ENCODE assay signal across 8 mouse cellular contexts in genomic region chr19:6306137-6306551, GRCm38 (mm10). TPM values are rescaled to one million over a fixed set of nuclear protein-coding genes. Genes with fewer than 3 reads are reported as not detected.
DNase-seq lines count a peak whose midpoint lies in the region; ATAC-seq and TF ChIP-seq lines count a peak whose summit lies in the region.

TSS of gene Cdc42bpg (plus strand) at chr19:6306456.

- H3K4me3 ChIP-seq in gastrocnemius, adult 2 months: peak within 1 kb of the TSS; percentile 90
- H3K4me3 ChIP-seq in hindbrain, embryonic 14.5 days (replicated peaks; ENCODE audit: low read length): peak within 1 kb of the TSS; percentile 49
- H3K4me3 ChIP-seq in liver, adult 2 months (ENCODE audit: insufficient read depth, low read depth, low read length): peak within 1 kb of the TSS; percentile 66
- H3K4me3 ChIP-seq in midbrain, postnatal 0 days (ENCODE audit: low read depth, low read length): peak within 1 kb of the TSS; percentile 45

- H3K27ac ChIP-seq in gastrocnemius, adult 2 months: peak within 1 kb of the TSS; percentile 92
- no peak within 1 kb of the TSS for H3K27ac ChIP-seq in hindbrain, embryonic 14.5 days
- peak within 1 kb of the TSS; percentile 48 for H3K27ac ChIP-seq in liver, adult 2 months (replicated peaks; ENCODE audit: insufficient read depth, low read depth, low read length)
- no peak within 1 kb of the TSS for H3K27ac ChIP-seq in midbrain, postnatal 0 days (ENCODE audit: low read depth, low read length)

- peak within 1 kb of the TSS; percentile 63 for H3K4me2 ChIP-seq in hindbrain, embryonic 14.5 days (replicated peaks)
- peak within 1 kb of the TSS; percentile 59 for H3K4me2 ChIP-seq in midbrain, postnatal 0 days (ENCODE audit: low read depth, low read length, poor library complexity, severe bottlenecking)

- H3K9ac ChIP-seq in hindbrain, embryonic 14.5 days: peak within 1 kb of the TSS; percentile 37
- H3K9ac ChIP-seq in liver, adult 2 months (ENCODE audit: low read depth, low read length): peak within 1 kb of the TSS; percentile 89
- H3K9ac ChIP-seq in midbrain, postnatal 0 days (replicated peaks; ENCODE audit: low read length, poor library complexity, severe bottlenecking): peak within 1 kb of the TSS; percentile 62

- under 1% methylated on average over 35 of the region's 38 CpGs for WGBS in hindbrain, embryonic 14.5 days
- 3% methylated on average over 36 of the region's 38 CpGs for WGBS in liver, adult 2 months
- WGBS in midbrain, postnatal 0 days: under 1% methylated on average over 33 of the region's 38 CpGs

- intact Hi-C loops in gastrocnemius, adult 2 months (cut with DNase I): loop anchor here (2.0 kb wide), 1 partner anchor 25 kb away; no protein-coding TSS in a partner anchor

- no peaks in the 10 kb centered on the region for H3K9me3 ChIP-seq in hindbrain, embryonic 14.5 days (ENCODE audit: control insufficient read depth, low read length)
- no peaks in the 10 kb centered on the region for H3K9me3 ChIP-seq in midbrain, postnatal 0 days (ENCODE audit: low read length)

- TF ChIP-seq CTCF in gastrocnemius, adult 2 months (IDR thresholded peaks at IDR 0.05): no peak
- TF ChIP-seq CTCF in liver, adult 2 months (IDR thresholded peaks at IDR 0.05; ENCODE audit: low read depth, low read length): no peak
- TF ChIP-seq CTCF in midbrain, postnatal 0 days (IDR thresholded peaks at IDR 0.05): no peak

- no peaks in the 10 kb centered on the region for H3K79me2 ChIP-seq in liver, adult 2 months (ENCODE audit: control insufficient read depth, insufficient read depth, low read length)

- peak; percentile 93 to 95 for DNase-seq in cerebellum, postnatal 10 days
- peak; percentile 91 for DNase-seq in gastrocnemius, adult 2 months
- peak; percentile 53 for DNase-seq in hindbrain, embryonic 14.5 days (ENCODE audit: low spot score)
- DNase-seq in liver, adult 2 months (ENCODE audit: extremely low read depth, low read depth, low spot score): peak; percentile 61
- DNase-seq in midbrain, postnatal 0 days (ENCODE audit: low spot score): peak; percentile 68
- DNase-seq in spleen, postnatal 4 days (ENCODE audit: low spot score in 2 of 2): peak; percentile 89 to 94
- no peak for DNase-seq in adipocyte (ENCODE audit: low spot score)

- no peaks in the 10 kb centered on the region for H3K27me3 ChIP-seq in hindbrain, embryonic 14.5 days (ENCODE audit: control insufficient read depth, insufficient read depth, low read length)
- H3K27me3 ChIP-seq in liver, adult 2 months (ENCODE audit: control insufficient read depth, insufficient read depth, low read length): no peaks in the 10 kb centered on the region
- H3K27me3 ChIP-seq in midbrain, postnatal 0 days (ENCODE audit: insufficient read depth, low read length): no peaks in the 10 kb centered on the region

- TF ChIP-seq POLR2A in liver, adult 2 months (IDR thresholded peaks at IDR 0.05; ENCODE audit: extremely low read depth, insufficient read depth, low read length): no peak

- H3K36me3 ChIP-seq in hindbrain, embryonic 14.5 days (replicated peaks; ENCODE audit: control insufficient read depth, insufficient read depth): no peaks in the 10 kb centered on the region
- H3K36me3 ChIP-seq in liver, adult 2 months (ENCODE audit: control insufficient read depth, insufficient read depth, low read length): no peaks in the 10 kb centered on the region
- no peaks in the 10 kb centered on the region for H3K36me3 ChIP-seq in midbrain, postnatal 0 days (ENCODE audit: insufficient read depth, low read length)

- H3K4me1 ChIP-seq in hindbrain, embryonic 14.5 days (replicated peaks; ENCODE audit: control insufficient read depth, insufficient read depth, low read length): 0 out of 2 replicates have a peak, but pooled peaks cover 5% of the 10 kb centered on the region
- H3K4me1 ChIP-seq in liver, adult 2 months (ENCODE audit: control insufficient read depth, insufficient read depth, low read length): peaks cover 13% of the 10 kb centered on the region
- no peaks in the 10 kb centered on the region for H3K4me1 ChIP-seq in midbrain, postnatal 0 days (ENCODE audit: insufficient read depth, low read length)

- ATAC-seq in activated CD4-positive, CD25-positive, alpha-beta regulatory T cell, adult 4 months: peak; percentile 45
- ATAC-seq in hindbrain, embryonic 14.5 days (ENCODE audit: low FRiP score): peak; percentile 76
- ATAC-seq in midbrain, postnatal 0 days (ENCODE audit: low FRiP score): peak; percentile 53; the same call in 1 of the 2 replicates

RNA-seq across cellular contexts. Expression of gene Cdc42bpg, which starts in this region (rescaled TPM):
- under 1 TPM; 0.11 to 0.17 TPM for polyA plus RNA-seq in activated CD4-positive, CD25-positive, alpha-beta regulatory T cell, adult 4 months (2017; shearing (Covaris generic))
- 1 to 10 TPM; 6.0 to 6.4 TPM for total RNA-seq in gastrocnemius, adult 2 months (2021)
- polyA plus RNA-seq in hindbrain, embryonic 14.5 days (2014; fragmentation: Nextera tagmentation; extraction: Ambion mirVana): 0.56 and 0.63 TPM in 2 replicates
- total RNA-seq in liver, adult 2 months (2014; rRNA removed): 3.1 and 4.6 TPM in 2 replicates
- 6.7 and 7.3 TPM in 2 replicates for polyA plus RNA-seq in liver, adult 2 months (2012; rRNA removed)
- total RNA-seq in midbrain, postnatal 0 days (2014; rRNA removed): 4.8 and 5.4 TPM in 2 replicates
- 0.20 and 0.67 TPM in 2 replicates for polyA plus RNA-seq in midbrain, postnatal 0 days (2015; fragmentation: Nextera tagmentation; extraction: Ambion mirVana)

Comparison
In these comparisons a context has a peak if more than half of its experiments do, and no peak if none do; other contexts are left out.
1. Peak in ATAC-seq in activated CD4-positive, CD25-positive, alpha-beta regulatory T cell, adult 4 months; RNA of the gene not detected or under 1 TPM.
2. Peak in DNase-seq, ATAC-seq, H3K4me3 ChIP-seq, H3K9ac ChIP-seq and H3K4me2 ChIP-seq in hindbrain, embryonic 14.5 days; RNA of the gene not detected or under 1 TPM.
3. H3K27ac ChIP-seq: peak in gastrocnemius, adult 2 months (single experiment) and liver, adult 2 months (single experiment); none in hindbrain, embryonic 14.5 days (single experiment) and midbrain, postnatal 0 days (single experiment).
4. H3K9ac ChIP-seq: peak in every context shown above with its lines; median percentile 89 in liver, adult 2 months; 62 in midbrain, postnatal 0 days; 37 in hindbrain, embryonic 14.5 days.
5. Peak in every context shown above with its lines, with median percentiles within 50 percentile points of each other: ATAC-seq and H3K4me3 ChIP-seq.